Mouse (Mus musculus) kidney, adult 2 months (tissue): ENCODE data around the gene Gm10591. TPM values are rescaled to one million over a fixed set of nuclear protein-coding genes. Genes with fewer than 3 reads are reported as not detected.
"Not testable (repeated sequence)": the region's sequence is repeated elsewhere in the genome, so short reads cannot be mapped to it uniquely, and the experiment has no call there.

Experiments used
- DNase-seq: peaks from one replicate; pipeline ENCODE4 v3.0.0; 2021
- H3K27ac ChIP-seq: fragments of 200-500 bp; 2 replicates; pipeline ENCODE4 v1.5.1; 2012; ENCODE audit warnings: low read depth, low read length, control low read depth, inconsistent platforms; ENCODE audit not compliant: insufficient read depth
- H3K27me3 ChIP-seq: fragments of 200-500 bp; replicated peaks from 2 replicates; pipeline ENCODE4 v1.6.1; 2012; ENCODE audit warnings: mild to moderate bottlenecking, moderate library complexity, low read length, inconsistent platforms; ENCODE audit not compliant: control insufficient read depth, insufficient read depth
- H3K36me3 ChIP-seq: fragments of 200-500 bp; 2 replicates; pipeline ENCODE4 v1.6.1; 2012; ENCODE audit warnings: mild to moderate bottlenecking, moderate library complexity, low read length, inconsistent platforms; ENCODE audit not compliant: control insufficient read depth, insufficient read depth
- H3K4me1 ChIP-seq: fragments of 200-500 bp; 2 replicates; pipeline ENCODE4 v1.6.1; 2011; ENCODE audit warnings: low read length; ENCODE audit not compliant: control insufficient read depth, insufficient read depth
- H3K4me3 ChIP-seq: fragments of 200-500 bp; 2 replicates; pipeline ENCODE4 v1.5.1; 2011; ENCODE audit warnings: mild to moderate bottlenecking, low read depth, low read length, control low read depth; ENCODE audit not compliant: insufficient read depth
- WGBS: fragments of 180-500 bp; shearing (Covaris S2); methylation state at CpG from one replicate; pipeline ENCODE4 v1.1.7; 2018; 5-methylcytosine and 5-hydroxymethylcytosine counted together
- polyA plus RNA-seq: library from polyadenylated mRNA; depleted of rRNA; stranded (reverse); fragments of >200 nt; gene quantifications from 2 replicates; pipeline ENCODE4 v1.2.3, GENCODE M21; 2012; rRNA removed

Gm10591 gene
- 2.0 TPM in 1 of 2 replicates, not detected in the other for polyA plus RNA-seq

DNA sequence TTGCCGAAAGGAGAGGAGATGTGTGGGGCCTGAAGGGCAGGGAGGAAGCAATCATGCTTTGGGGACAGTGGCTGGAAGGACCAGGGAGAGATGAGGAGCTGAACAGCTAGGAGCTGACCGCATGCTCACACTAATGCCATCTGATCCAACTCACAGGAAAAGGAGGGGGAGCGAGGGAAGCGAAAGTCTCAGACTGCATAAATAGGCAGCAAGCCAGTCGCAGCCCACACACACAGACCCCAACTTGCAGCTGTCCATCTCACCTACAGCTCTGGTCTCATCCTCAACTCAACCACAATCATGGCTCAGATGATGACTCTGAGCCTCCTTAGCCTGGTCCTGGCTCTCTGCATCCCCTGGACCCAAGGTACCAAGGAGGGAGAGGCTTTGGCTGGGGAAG lies at the start of gene Gm10591:
Gm10591 (plus strand) TSS at position 301 of the 400 bp plus-strand sequence.
- not testable (repeated sequence) for H3K27ac ChIP-seq, H3K4me3 ChIP-seq, DNase-seq, H3K4me1 ChIP-seq, H3K27me3 ChIP-seq, H3K36me3 ChIP-seq
- no CpG with 5 or more reads among the region's 5 CpGs for whole genome bisulfite sequencing

DNA sequence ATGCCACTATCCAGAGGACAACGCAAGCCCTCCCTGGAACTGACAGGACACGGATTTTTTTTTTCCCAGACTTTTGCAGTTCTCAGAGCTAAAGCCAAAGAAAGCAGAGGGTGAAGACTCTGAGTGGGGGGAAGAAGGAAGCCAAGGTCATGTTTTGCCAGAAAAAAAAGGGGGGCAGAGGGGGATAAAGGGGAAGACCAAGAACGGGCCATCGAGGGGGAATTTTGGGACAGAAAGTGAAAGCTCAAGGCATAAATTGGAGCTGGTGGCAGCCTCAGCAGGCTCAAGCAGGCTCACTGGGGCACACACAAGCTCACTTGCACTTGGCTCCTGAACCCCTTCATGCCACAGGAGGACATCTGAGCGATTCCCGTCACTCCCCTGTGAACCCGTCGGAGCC lies 17.4 kb downstream of the Gm10591 start, which contains the start of gene Gm2564:
Gm2564 (plus strand) TSS at position 301 of the 400 bp plus-strand sequence.
- H3K36me3 ChIP-seq, DNase-seq, H3K27me3 ChIP-seq, H3K27ac ChIP-seq, H3K4me1 ChIP-seq, H3K4me3 ChIP-seq: not testable (repeated sequence)
- WGBS = no CpG with 5 or more reads among the region's 8 CpGs

DNA sequence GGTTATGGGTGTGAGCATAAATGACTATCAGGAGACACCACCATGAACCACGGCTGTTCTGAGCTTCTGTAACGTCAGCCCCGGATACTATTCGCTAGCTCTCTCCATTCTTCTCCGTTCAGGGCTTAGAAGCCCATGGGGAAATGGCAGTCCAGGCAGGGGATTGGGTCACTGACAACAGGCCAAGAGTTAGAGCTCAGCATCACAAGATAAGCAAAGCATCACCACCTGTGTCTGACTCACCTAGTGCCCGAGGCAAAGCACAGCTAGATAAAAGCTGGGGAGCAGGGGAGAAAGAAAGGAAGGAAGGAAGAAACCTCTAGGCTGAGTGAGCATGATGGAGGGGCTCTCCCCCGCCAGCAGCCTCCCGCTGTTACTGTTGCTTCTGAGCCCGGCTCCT lies 43.0 kb downstream of the Gm10591 start, which contains the start of gene Ccl27b:
Ccl27b (plus strand) TSS at position 301 of the 400 bp plus-strand sequence.
- H3K27me3 ChIP-seq = not testable (repeated sequence)

DNA sequence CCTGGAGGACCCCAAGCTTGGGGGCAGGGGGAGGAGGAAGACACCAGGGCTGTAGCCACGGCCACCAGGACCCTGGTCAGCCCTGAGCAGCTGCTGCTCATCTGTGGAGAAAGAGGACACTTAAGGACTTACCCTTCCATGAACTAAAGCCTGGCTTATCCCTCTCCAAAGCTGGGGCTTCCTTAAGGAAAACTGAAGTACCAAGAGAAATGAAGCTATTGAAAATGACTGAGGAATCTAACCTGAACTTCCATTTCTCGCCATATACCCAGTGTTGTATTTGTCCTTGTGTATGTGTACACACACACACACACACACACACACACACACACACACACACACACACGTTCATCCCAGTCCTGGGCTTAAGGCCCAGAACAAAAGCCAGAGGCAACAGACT lies 49.8 kb downstream of the Gm10591 start, which contains the start of gene Il11ra2:
Il11ra2 (minus strand) TSS at position 101 of the 400 bp plus-strand sequence.
- not testable (repeated sequence) for DNase-seq, H3K4me3 ChIP-seq, H3K4me1 ChIP-seq, H3K36me3 ChIP-seq, H3K27ac ChIP-seq, H3K27me3 ChIP-seq
- no CpG with 5 or more reads among the region's 3 CpGs for WGBS

More for the DNA sequence above, 43.0 kb downstream of the Gm10591 start, which contains the start of gene Ccl27b:
- H3K4me3 ChIP-seq, DNase-seq, H3K36me3 ChIP-seq, H3K27ac ChIP-seq, H3K4me1 ChIP-seq: not testable (repeated sequence)
- WGBS = no CpG with 5 or more reads among the region's 9 CpGs

Other genes with a start within 250 kb of the Gm10591 start
- gene Gm21586, start 172.8 kb upstream of the Gm10591 start, polyA plus RNA-seq = not detected in 2 replicates
- 0.08 and 0.10 TPM in 2 replicates for gene Gm2163, start 145.4 kb upstream of the Gm10591 start, polyA plus RNA-seq
- 0.03 TPM in 1 of 2 replicates, not detected in the other for gene Fam205a2, start 84.0 kb upstream of the Gm10591 start, polyA plus RNA-seq
- 6.3 and 10.6 TPM in 2 replicates for gene Gm2564, start 17.5 kb downstream of the Gm10591 start, polyA plus RNA-seq
- not detected in 2 replicates for gene Ccl27b, start 43.1 kb downstream of the Gm10591 start, polyA plus RNA-seq
- gene Il11ra2, start 49.7 kb downstream of the Gm10591 start, polyA plus RNA-seq = 0.19 TPM in 1 of 2 replicates, not detected in the other
- 0.14 and 0.35 TPM in 2 replicates for gene 4930578G10Rik, start 123.3 kb downstream of the Gm10591 start, polyA plus RNA-seq
- 20.4 and 41.3 TPM in 2 replicates for gene Ccl19, start 144.4 kb downstream of the Gm10591 start, polyA plus RNA-seq
- 19.8 and 66.9 TPM in 2 replicates for gene Ccl21a, start 161.8 kb downstream of the Gm10591 start, polyA plus RNA-seq
- 0.05 TPM in 1 of 2 replicates, not detected in the other for gene Fam205a1, start 241.7 kb downstream of the Gm10591 start, polyA plus RNA-seq
- not detected in 2 replicates for gene Gm12394, start 244.6 kb downstream of the Gm10591 start, polyA plus RNA-seq